Mouse (Mus musculus): ENCODE measurements around the gene Clmn.
"Not testable (repeated sequence)": the region's sequence is repeated elsewhere in the genome, so short reads cannot be mapped to it uniquely, and the experiment has no call there.

Gene Clmn

GRCm38 (mm10) chr12:104841256-104841655 is 23.6 kb downstream of the Clmn start:
- DNase-seq (ENCODE audit: extremely low read depth, low read depth, low spot score) = no peak

- DNase-seq (ENCODE audit: extremely low read depth, low read depth, low spot score) = no peak
These were observed 25.9 kb downstream of the Clmn start for GRCm38 (mm10) chr12:104838987-104839386.

DNA sequence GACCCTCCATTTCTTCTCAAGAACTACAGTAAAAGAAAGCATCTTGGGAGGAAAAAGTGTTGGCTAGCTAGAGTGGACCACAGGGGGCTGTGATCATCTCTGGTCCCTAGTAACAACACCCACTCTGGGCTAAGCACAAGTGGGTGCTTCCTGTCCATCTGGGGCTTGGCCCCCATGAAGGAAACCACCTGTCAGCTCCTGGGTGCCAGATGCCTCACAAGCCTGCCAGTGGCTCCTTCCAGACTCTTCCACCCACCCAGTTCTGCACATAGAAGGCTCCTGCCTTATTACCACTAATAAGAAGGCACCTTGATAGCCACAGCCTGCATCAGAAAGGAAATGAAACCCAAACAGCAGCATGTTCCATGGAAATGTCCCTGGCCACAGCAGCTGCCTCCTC is 26.4 kb downstream of the Clmn start:
- DNase-seq (ENCODE audit: extremely low read depth, low read depth, low spot score) = no peak

DNA sequence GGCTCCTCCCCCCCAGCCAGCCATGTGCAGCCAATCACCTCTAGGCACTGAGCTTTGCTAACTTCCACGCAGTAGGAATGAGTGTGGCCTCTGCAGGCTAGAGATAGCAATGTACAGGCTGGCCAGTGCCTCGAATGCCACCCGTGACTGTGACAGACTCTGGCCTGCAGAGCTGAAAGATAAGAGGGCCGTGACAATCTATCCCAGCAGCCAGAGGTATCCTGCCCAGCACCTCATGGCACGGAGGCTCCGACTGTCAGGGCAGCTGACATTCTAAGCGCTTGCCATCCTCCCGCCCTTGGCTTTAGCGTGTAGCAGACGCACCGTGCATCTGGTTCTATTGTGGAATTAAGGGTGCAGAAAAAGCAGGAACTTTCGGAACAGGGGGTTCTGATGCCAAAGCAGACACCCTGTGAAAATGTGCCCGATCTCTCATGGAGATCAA is 26.9 kb downstream of the Clmn start:
- no peak for DNase-seq (ENCODE audit: extremely low read depth, low read depth, low spot score)

- no peak for DNase-seq (ENCODE audit: extremely low read depth, low read depth, low spot score)
These were observed 27.6 kb downstream of the Clmn start for GRCm38 (mm10) chr12:104837111-104837837.

- DNase-seq (ENCODE audit: extremely low read depth, low read depth, low spot score) = no peak
These were observed 28.6 kb downstream of the Clmn start for GRCm38 (mm10) chr12:104836230-104836629.

- no peak for DNase-seq (ENCODE audit: extremely low read depth, low read depth, low spot score)
These were observed 29.3 kb downstream of the Clmn start for GRCm38 (mm10) chr12:104835369-104836094.

GRCm38 (mm10) chr12:104834772-104835171 is 30.1 kb downstream of the Clmn start:
- no peak for DNase-seq (ENCODE audit: extremely low read depth, low read depth, low spot score)

DNA sequence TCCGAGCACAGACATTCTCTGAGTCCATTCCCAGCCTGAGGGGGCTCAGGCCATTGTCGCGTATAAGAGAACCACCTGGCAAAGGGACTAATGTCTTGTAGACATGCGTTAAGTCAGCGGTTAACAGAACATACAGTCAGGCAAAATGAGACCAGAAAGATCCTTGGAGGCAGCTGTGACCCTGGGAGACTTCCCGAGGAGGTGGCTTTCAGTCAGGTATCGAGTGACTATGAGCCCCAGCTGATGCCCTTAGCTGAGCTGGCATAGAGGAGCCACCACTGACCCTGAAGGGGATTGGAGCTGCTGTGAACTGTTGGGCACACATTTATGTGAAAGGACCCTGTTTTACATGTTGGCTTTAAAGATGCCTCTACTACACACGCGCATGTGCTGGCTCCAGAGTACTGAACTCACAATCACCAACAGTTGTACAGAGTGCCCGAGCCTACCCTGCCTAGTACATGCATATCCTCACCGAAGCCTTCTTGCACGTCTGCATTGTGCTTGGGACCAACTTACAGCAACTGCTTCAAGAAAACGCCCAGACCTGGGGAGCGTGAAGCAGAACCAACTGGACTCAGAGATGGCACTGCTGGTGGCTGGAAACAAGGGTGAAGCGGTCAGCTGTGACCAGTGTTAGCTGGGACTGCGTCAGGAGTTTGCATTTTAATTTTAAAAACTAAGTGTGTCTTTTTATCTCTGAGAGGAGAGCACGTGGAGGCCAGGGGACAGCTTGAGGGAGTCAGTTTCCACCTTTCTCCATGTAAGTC is 34.0 kb downstream of the Clmn start:
- DNase-seq (ENCODE audit: extremely low read depth, low read depth, low spot score) = no peak

GRCm38 (mm10) chr12:104830283-104830639 is 34.6 kb downstream of the Clmn start:
- no peak for DNase-seq (ENCODE audit: extremely low read depth, low read depth, low spot score)

GRCm38 (mm10) chr12:104829596-104830282 is 35.1 kb downstream of the Clmn start:
- DNase-seq (ENCODE audit: extremely low read depth, low read depth, low spot score) = no peak

DNA sequence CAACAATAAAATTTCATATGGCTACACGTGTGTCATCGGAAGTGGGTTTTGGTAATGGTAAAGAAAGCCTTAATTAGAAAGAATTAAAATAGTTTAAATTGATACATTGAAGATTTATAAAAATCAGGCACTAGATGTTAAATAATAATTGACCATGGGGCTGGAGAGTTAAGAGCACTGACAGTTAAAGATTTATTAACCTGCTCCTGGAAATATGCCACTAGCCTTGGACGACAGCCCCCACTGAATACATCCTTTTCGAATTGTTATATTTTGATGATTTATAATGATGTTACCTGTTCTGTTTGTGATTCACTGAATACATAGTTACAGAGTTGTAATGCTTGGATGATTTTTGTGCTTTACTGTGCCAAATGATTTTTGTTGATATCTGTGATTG is 35.9 kb downstream of the Clmn start:
- not testable (repeated sequence) for DNase-seq (ENCODE audit: extremely low read depth, low read depth, low spot score)

- no peak for DNase-seq (ENCODE audit: extremely low read depth, low read depth, low spot score)
These were observed 37.2 kb downstream of the Clmn start for GRCm38 (mm10) chr12:104827721-104828120.

DNA sequence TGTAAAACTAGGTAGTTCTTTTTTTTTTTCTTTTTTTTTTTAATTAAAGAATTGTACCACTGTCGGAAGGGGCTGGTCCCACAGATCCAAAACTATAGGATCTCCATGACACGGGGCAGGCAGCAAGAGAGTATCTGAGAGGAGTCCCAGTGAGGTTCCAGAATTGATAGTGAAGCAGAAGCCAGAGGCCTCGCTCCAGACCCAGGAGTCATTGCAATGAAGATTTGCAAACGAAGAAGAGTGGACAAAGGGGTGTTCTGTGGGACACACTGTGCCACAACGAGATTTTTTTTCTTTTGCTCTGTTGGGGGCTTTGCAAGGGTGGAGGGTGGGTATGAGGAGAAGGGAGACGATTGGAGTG is 40.0 kb downstream of the Clmn start:
- no peak for DNase-seq (ENCODE audit: extremely low read depth, low read depth, low spot score)

GRCm38 (mm10) chr12:104824244-104824906 is 40.5 kb downstream of the Clmn start:
- DNase-seq (ENCODE audit: extremely low read depth, low read depth, low spot score) = no peak

- DNase-seq (ENCODE audit: extremely low read depth, low read depth, low spot score) = no peak
These were observed 41.2 kb downstream of the Clmn start for GRCm38 (mm10) chr12:104823722-104824121.

GRCm38 (mm10) chr12:104822838-104823599 is 41.9 kb downstream of the Clmn start:
- no peak for DNase-seq (ENCODE audit: extremely low read depth, low read depth, low spot score)

- no peak for DNase-seq (ENCODE audit: extremely low read depth, low read depth, low spot score)
These were observed 42.7 kb downstream of the Clmn start for GRCm38 (mm10) chr12:104822151-104822550.

DNA sequence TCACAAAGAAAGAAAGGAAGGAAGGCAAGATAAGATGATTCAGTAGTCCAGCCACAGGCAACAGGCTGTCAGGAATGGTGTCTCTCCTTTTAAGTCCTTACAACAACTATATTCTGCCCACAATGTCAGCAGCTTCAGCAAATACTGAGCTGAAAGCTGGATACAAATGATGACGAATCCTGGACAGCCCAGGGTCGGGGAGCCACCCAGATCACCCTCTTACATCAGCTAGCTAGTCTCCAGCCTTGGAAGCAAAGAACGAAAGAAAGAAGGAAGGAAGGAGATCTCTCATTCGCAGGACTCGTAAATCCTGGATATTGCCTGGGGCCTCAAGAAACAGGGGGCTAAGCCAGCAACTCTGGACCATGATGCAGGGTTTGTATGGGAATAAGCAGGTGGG is 44.8 kb downstream of the Clmn start:
- no peak for DNase-seq (ENCODE audit: extremely low read depth, low read depth, low spot score)

- no peak for DNase-seq (ENCODE audit: extremely low read depth, low read depth, low spot score)
These were observed 45.8 kb downstream of the Clmn start for GRCm38 (mm10) chr12:104819050-104819449.

Data from fat pad, adult 2 months (tissue).